Mouse (Mus musculus): Measurements from ENCODE around the gene Rexo1. TPM values are rescaled to one million over a fixed set of nuclear protein-coding genes. Genes with fewer than 3 reads are reported as not detected.

The Rexo1 gene
- total RNA-seq, 2 experiments from 2014 or later = 19.9 to 41.5 TPM

- peak; percentile 31; the same call in 1 of the 2 replicates for ATAC-seq (ENCODE audit: poor library complexity, severe bottlenecking)
These were observed 51.1 kb downstream of the Rexo1 start for GRCm38 (mm10) chr10:80510273-80510660.

- peak; percentile 89 for ATAC-seq (ENCODE audit: poor library complexity, severe bottlenecking)
These were observed 51.7 kb downstream of the Rexo1 start for GRCm38 (mm10) chr10:80509412-80510272.

DNA sequence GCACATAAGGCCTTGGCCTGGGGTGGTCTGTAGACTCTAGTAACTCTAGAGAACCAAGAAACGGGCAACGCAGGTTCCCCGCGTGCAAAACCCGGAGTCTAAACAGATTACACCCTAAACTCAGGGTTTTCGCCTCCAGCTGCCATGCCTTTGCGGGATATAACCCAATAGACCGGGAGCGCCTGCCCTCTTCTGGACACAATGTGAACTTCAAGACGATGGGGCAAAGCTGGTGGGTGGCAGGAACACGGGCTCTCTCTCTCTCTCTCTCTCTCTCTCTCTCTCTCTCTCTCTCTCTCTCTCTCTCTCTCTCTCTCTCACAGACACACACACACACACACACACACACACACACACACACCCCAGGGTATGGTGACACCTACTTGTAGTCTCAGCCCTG lies 55.1 kb downstream of the Rexo1 start:
- peak; percentile 65 for ATAC-seq (ENCODE audit: poor library complexity, severe bottlenecking)

GRCm38 (mm10) chr10:80504724-80505123 lies 56.6 kb downstream of the Rexo1 start:
- ATAC-seq (ENCODE audit: poor library complexity, severe bottlenecking) = no peak

DNA sequence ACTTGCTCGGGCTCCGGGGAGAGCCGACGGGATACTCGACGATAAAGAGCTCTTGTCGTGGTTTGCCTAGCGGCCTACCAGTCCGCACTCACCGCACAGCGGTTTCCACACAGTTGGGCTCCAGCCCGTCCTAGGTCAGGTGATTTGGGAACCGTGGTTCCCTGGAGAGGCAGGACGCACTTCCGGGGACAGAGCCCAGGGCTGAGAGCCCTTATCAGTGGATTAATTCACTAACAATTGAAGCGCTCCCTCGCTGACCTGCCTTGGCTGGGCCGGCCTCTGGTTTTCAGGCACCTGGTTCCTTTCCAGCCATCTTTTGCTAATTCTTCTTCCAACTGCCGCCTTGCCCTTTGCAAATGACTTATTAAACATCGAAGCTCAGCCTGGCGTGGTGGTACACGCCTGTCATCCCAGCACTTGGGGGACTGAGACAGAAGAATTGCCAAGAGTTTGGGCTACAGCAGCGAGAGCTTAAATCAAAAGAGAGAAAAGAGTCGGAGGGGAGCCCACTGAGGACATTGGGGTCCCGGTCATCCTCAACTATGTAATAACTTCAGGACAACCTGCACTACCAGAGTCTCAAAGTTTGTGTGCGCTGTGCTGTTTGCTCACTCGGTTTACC lies 57.6 kb downstream of the Rexo1 start:
- no peak for ATAC-seq (ENCODE audit: poor library complexity, severe bottlenecking)

GRCm38 (mm10) chr10:80502819-80503314 lies 58.5 kb downstream of the Rexo1 start:
- ATAC-seq (ENCODE audit: poor library complexity, severe bottlenecking) = no peak

GRCm38 (mm10) chr10:80502291-80502690 lies 59.1 kb downstream of the Rexo1 start:
- no peak for ATAC-seq (ENCODE audit: poor library complexity, severe bottlenecking)

GRCm38 (mm10) chr10:80496421-80496820 lies 64.9 kb downstream of the Rexo1 start:
- no peak for ATAC-seq (ENCODE audit: poor library complexity, severe bottlenecking)

GRCm38 (mm10) chr10:80495901-80496300 lies 65.5 kb downstream of the Rexo1 start:
- ATAC-seq (ENCODE audit: poor library complexity, severe bottlenecking) = no peak

DNA sequence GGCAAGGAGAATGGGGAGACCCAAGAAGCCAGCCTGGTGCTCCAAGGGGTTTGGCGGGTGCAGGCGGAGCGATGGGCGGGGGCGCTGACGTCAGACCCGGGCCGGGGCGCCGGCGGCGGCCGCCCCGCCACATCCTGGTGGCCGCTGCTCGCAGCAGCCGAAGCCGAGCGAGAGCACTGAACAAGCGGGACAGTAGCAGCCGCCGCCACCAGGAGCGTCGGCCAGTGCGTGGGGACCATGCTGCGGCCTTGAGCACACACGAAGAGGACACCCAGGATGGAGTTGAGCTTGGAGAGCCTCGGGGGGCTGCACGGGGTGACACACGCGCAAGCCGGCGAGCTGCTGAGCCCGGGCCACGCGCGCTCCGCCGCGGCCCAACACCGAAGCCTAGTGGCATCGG lies 66.6 kb downstream of the Rexo1 start, which contains the start of gene Onecut3:
Gene Onecut3 (plus strand): TSS at position 104 of the 400 bp plus-strand sequence.
- no peak for ATAC-seq (ENCODE audit: poor library complexity, severe bottlenecking)

Other genes starting within 250 kb of the Rexo1 start
- gene 2310011J03Rik, start 241.0 kb downstream of the Rexo1 start, total RNA-seq (2015) = 25.6 and 27.4 TPM in 2 replicates
- gene 2310011J03Rik, start 241.0 kb downstream of the Rexo1 start, total RNA-seq (2017) = 13.8 and 17.8 TPM in 2 replicates
- 0.32 and 0.83 TPM in 2 replicates for gene Pcsk4, start 232.1 kb downstream of the Rexo1 start, total RNA-seq (2015)
- gene Pcsk4, start 232.1 kb downstream of the Rexo1 start, total RNA-seq (2017) = not detected in 2 replicates
- 0.16 and 0.96 TPM in 2 replicates for gene Reep6, start 231.6 kb downstream of the Rexo1 start, total RNA-seq (2015)
- gene Reep6, start 231.6 kb downstream of the Rexo1 start, total RNA-seq (2017) = 0.37 TPM in 1 of 2 replicates, not detected in the other
- gene Adamtsl5, start 213.1 kb downstream of the Rexo1 start, total RNA-seq (2015) = 0.07 TPM in 1 of 2 replicates, not detected in the other
- not detected in 2 replicates for gene Adamtsl5, start 213.1 kb downstream of the Rexo1 start, total RNA-seq (2017)
- gene Plk5, start 205.1 kb downstream of the Rexo1 start, total RNA-seq (2015) = not detected in 2 replicates
- gene Plk5, start 205.1 kb downstream of the Rexo1 start, total RNA-seq (2017) = not detected in 2 replicates
- gene Mex3d, start 173.9 kb downstream of the Rexo1 start, total RNA-seq (2015) = 2.4 and 2.6 TPM in 2 replicates
- 2.6 and 5.0 TPM in 2 replicates for gene Mex3d, start 173.9 kb downstream of the Rexo1 start, total RNA-seq (2017)
- gene Mbd3, start 162.0 kb downstream of the Rexo1 start, total RNA-seq (2015) = 38.8 and 40.6 TPM in 2 replicates
- gene Mbd3, start 162.0 kb downstream of the Rexo1 start, total RNA-seq (2017) = 39.8 and 40.0 TPM in 2 replicates
- gene Uqcr11, start 154.7 kb downstream of the Rexo1 start, total RNA-seq (2015) = 107 and 108 TPM in 2 replicates
- 122 and 129 TPM in 2 replicates for gene Uqcr11, start 154.7 kb downstream of the Rexo1 start, total RNA-seq (2017)
- gene Tcf3, start 127.9 kb downstream of the Rexo1 start, total RNA-seq (2015) = 17.2 and 20.3 TPM in 2 replicates
- 22.4 and 24.2 TPM in 2 replicates for gene Tcf3, start 127.9 kb downstream of the Rexo1 start, total RNA-seq (2017)
- gene Onecut3, start 66.7 kb downstream of the Rexo1 start, total RNA-seq (2015) = not detected in 2 replicates
- gene Onecut3, start 66.7 kb downstream of the Rexo1 start, total RNA-seq (2017) = not detected in 2 replicates
- not detected in 2 replicates for gene Atp8b3, start 22.4 kb downstream of the Rexo1 start, total RNA-seq (2015)
- not detected in 2 replicates for gene Atp8b3, start 22.4 kb downstream of the Rexo1 start, total RNA-seq (2017)
- gene Klf16, start 15.8 kb upstream of the Rexo1 start, total RNA-seq (2015) = 2.6 and 3.3 TPM in 2 replicates
- gene Klf16, start 15.8 kb upstream of the Rexo1 start, total RNA-seq (2017) = 3.9 and 5.3 TPM in 2 replicates
- 64.8 and 82.1 TPM in 2 replicates for gene Abhd17a, start 28.8 kb upstream of the Rexo1 start, total RNA-seq (2015)
- 21.7 and 31.6 TPM in 2 replicates for gene Abhd17a, start 28.8 kb upstream of the Rexo1 start, total RNA-seq (2017)
- gene Scamp4, start 41.3 kb upstream of the Rexo1 start, total RNA-seq (2015) = 16.9 and 22.3 TPM in 2 replicates
- 4.8 and 11.4 TPM in 2 replicates for gene Scamp4, start 41.3 kb upstream of the Rexo1 start, total RNA-seq (2017)
- 0.91 and 1.1 TPM in 2 replicates for gene Adat3, start 41.3 kb upstream of the Rexo1 start, total RNA-seq (2015)
- 3.8 TPM in 1 of 2 replicates, not detected in the other for gene Adat3, start 41.3 kb upstream of the Rexo1 start, total RNA-seq (2017)
- 0.54 TPM in 1 of 2 replicates, not detected in the other for gene Gm49322, start 44.5 kb upstream of the Rexo1 start, total RNA-seq (2015)
- gene Gm49322, start 44.5 kb upstream of the Rexo1 start, total RNA-seq (2017) = 0.15 and 0.89 TPM in 2 replicates
- gene Csnk1g2, start 61.3 kb upstream of the Rexo1 start, total RNA-seq (2015) = 34.5 and 46.0 TPM in 2 replicates
- gene Csnk1g2, start 61.3 kb upstream of the Rexo1 start, total RNA-seq (2017) = 127 and 144 TPM in 2 replicates
- 8.4 and 10.3 TPM in 2 replicates for gene Btbd2, start 95.5 kb upstream of the Rexo1 start, total RNA-seq (2015)
- 16.5 and 30.1 TPM in 2 replicates for gene Btbd2, start 95.5 kb upstream of the Rexo1 start, total RNA-seq (2017)
- gene Mknk2, start 116.6 kb upstream of the Rexo1 start, total RNA-seq (2015) = 53.5 and 61.1 TPM in 2 replicates
- 63.3 and 74.8 TPM in 2 replicates for gene Mknk2, start 116.6 kb upstream of the Rexo1 start, total RNA-seq (2017)
- gene Mob3a, start 140.4 kb upstream of the Rexo1 start, total RNA-seq (2015) = 61.8 and 72.0 TPM in 2 replicates
- gene Mob3a, start 140.4 kb upstream of the Rexo1 start, total RNA-seq (2017) = 65.0 and 77.3 TPM in 2 replicates
- 11.3 and 14.2 TPM in 2 replicates for gene Izumo4, start 140.6 kb upstream of the Rexo1 start, total RNA-seq (2015)
- gene Izumo4, start 140.6 kb upstream of the Rexo1 start, total RNA-seq (2017) = 4.4 and 6.6 TPM in 2 replicates
- 42.6 and 52.4 TPM in 2 replicates for gene Ap3d1, start 180.7 kb upstream of the Rexo1 start, total RNA-seq (2015)
- gene Ap3d1, start 180.7 kb upstream of the Rexo1 start, total RNA-seq (2017) = 48.6 and 62.0 TPM in 2 replicates
- gene Dot1l, start 193.6 kb upstream of the Rexo1 start, total RNA-seq (2015) = 19.5 and 23.0 TPM in 2 replicates
- 6.9 and 9.8 TPM in 2 replicates for gene Dot1l, start 193.6 kb upstream of the Rexo1 start, total RNA-seq (2017)
- gene Sf3a2, start 236.6 kb upstream of the Rexo1 start, total RNA-seq (2015) = 45.8 and 46.6 TPM in 2 replicates
- 13.1 and 20.4 TPM in 2 replicates for gene Sf3a2, start 236.6 kb upstream of the Rexo1 start, total RNA-seq (2017)
- gene Plekhj1, start 237.1 kb upstream of the Rexo1 start, total RNA-seq (2015) = 82.4 and 84.3 TPM in 2 replicates
- 35.5 and 43.5 TPM in 2 replicates for gene Plekhj1, start 237.1 kb upstream of the Rexo1 start, total RNA-seq (2017)
- gene Amh, start 243.7 kb upstream of the Rexo1 start, total RNA-seq (2015) = not detected in 2 replicates
- gene Amh, start 243.7 kb upstream of the Rexo1 start, total RNA-seq (2017) = not detected in 2 replicates